Mouse (Mus musculus) bone marrow macrophage, adult 2 months (primary cell): ENCODE data around the gene Mef2d. TPM values are rescaled to one million over a fixed set of nuclear protein-coding genes. Genes with fewer than 3 reads are reported as not detected.

Experiments
- H3K27ac ChIP-seq: 2 replicates; pipeline ENCODE4 v1.5.1; 2012; ENCODE audit warnings: low read depth, low read length; ENCODE audit not compliant: insufficient read depth
- H3K4me1 ChIP-seq: 2 replicates; pipeline ENCODE4 v1.6.1; 2012; ENCODE audit warnings: low read length; ENCODE audit not compliant: control insufficient read depth, insufficient read depth
- H3K4me3 ChIP-seq: 2 replicates; pipeline ENCODE4 v1.5.1; 2012; ENCODE audit warnings: mild to moderate bottlenecking, low read length, moderate library complexity; ENCODE audit not compliant: insufficient read depth
- CTCF ChIP-seq: IDR thresholded peaks from 2 replicates; pipeline ENCODE4 v1.5.1; 2012; ENCODE audit warnings: low read depth, mild to moderate bottlenecking, low read length, moderate library complexity
- POLR2A ChIP-seq: IDR thresholded peaks from 2 replicates; pipeline ENCODE4 v1.6.1; 2012; ENCODE audit warnings: mild to moderate bottlenecking, low read depth, low read length, borderline replicate concordance
- polyA plus RNA-seq: library from polyadenylated mRNA; stranded (reverse); fragments of >200 nt; gene quantifications from 2 replicates; pipeline ENCODE4 v1.2.4, GENCODE M21; 2012; ENCODE audit not compliant: missing spikeins, insufficient read depth, insufficient read length

Mef2d gene
- polyA plus RNA-seq, 1 experiment: 98.1 TPM

GRCm38 (mm10) chr3:88142916-88143771 lies 972 bp downstream of the Mef2d start:
- H3K27ac ChIP-seq: peak overlapping the region; percentile 96
- TF ChIP-seq POLR2A: no peak
- TF ChIP-seq CTCF: no peak
- H3K4me1 ChIP-seq: peaks cover 55% of the 10 kb centered on the region
- peak overlapping the region; percentile 80 for H3K4me3 ChIP-seq

DNA sequence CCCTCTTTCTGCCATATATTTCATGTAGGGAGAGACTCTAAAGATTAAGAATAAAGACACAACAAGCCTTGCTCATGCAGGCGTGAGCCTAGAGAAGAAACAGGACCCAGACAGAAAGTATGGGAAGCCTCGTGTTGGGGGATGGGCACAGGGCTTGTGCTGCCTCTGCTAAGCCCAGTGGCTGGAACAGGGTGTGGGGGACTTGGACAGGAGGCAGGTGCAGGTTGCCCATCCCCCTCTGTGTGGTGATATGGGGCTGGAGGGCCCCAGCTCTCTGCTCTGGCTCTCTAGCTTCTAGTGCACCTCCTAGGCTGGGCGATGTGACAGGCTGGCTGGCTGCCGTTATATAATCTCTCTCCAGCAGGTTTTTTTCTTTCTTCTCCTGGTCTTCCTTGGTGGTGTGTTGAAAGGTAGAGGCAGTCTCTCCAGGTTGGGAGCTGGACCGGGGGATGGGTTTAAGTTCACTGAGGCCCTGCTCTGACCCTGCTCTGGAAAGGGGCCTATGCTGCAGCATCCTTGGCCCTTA lies 1.9 kb downstream of the Mef2d start:
- Histone ChIP-seq H3K4me1 (peaks cover 63% of the 10 kb centered on the region), H3K27ac (0 out of 2 replicates have a peak overlapping the region, but pooled peaks have one; percentile 96), H3K4me3 (peak overlapping the region; percentile 80)
- TF ChIP-seq POLR2A (no peak), CTCF (no peak)

DNA sequence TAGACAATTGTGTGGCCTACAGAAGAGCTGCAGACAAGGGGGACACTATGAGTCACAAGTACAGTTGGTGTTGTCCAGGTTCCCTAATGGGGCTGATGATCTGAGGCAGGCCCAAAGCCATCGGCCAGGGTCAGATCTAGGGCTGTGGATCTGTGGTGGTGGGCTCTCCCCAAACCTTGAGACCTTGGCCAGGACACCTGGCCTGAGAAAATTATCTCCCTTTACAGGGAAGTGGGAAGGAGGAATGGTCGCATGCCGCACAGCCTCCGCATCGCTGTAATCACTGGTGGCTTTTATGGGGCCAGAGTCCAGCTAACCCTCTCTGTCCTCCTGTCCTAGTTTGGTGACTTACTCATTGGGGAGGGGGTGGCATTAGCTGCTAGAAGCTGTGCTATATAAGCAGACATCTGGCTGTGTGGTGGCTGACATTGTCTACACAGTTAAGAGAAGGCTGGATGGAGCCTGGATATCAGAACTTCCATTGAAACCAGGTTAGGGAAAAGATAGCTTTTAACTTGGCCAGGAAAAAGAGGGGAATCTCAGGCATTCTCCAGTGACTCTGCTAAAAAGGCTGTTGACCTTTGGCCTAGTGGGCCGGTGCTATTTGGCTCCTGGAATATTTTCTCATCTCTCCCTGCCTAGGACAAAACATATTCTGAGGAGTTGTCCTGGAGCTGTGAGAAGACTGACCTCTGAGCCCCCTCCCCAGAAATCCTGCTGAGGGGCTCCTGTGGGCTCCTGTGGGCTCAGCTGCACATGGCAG lies 2.7 kb downstream of the Mef2d start:
- Histone ChIP-seq H3K4me1 (peaks cover 68% of the 10 kb centered on the region), H3K4me3 (peak overlapping the region; percentile 80), H3K27ac (no peak overlapping the region)
- no peak for TF ChIP-seq POLR2A
- no peak for TF ChIP-seq CTCF

DNA sequence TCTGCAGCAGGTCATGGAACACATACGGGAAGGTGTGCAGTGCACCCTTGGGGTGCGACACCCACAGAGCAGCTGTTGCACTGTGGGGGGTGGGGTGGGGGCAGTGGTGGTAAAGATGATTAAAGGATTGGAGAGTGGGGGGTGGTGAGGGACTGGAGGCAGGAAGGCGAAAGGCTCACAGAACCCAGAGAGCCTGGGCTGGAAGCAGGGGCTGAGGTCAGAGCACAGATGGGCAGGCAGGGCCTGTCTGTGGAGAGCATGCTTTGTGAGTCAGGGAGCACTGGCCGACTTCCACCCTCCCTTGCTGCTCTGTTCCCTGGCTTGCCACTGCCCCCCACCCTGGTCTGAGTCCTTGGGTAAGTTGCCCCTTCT lies 3.2 kb downstream of the Mef2d start:
- peaks cover 68% of the 10 kb centered on the region for H3K4me1 ChIP-seq
- no peak overlapping the region for H3K27ac ChIP-seq
- peak overlapping the region; percentile 80 for H3K4me3 ChIP-seq
- TF ChIP-seq POLR2A: no peak
- no peak for TF ChIP-seq CTCF

DNA sequence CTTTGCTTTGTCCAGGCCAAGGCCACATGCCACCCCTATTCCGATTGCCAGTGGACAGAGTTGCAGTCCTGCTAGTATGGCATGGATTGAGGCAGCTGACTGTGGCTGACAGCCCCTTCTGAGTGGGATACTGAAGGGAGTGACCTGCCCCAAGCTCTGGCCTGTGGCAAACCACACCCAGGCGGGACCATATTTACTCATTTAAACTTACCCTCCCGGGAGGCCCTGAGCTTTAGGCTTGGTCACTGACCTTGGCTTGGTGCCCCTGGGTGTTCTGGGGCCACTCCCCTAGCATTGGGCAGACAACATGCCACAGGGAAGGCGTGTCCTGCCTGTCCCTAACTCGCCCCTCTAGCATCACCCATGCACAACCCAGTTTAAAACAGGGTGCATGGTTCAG lies 3.8 kb downstream of the Mef2d start:
- no peak overlapping the region for H3K27ac ChIP-seq
- peak overlapping the region; percentile 1; the same call in 1 of the 2 replicates for H3K4me3 ChIP-seq
- no peak for TF ChIP-seq CTCF
- TF ChIP-seq POLR2A: no peak
- peaks cover 69% of the 10 kb centered on the region for H3K4me1 ChIP-seq

- TF ChIP-seq POLR2A: no peak
- no peak for TF ChIP-seq CTCF
- H3K27ac ChIP-seq: no peak overlapping the region
- no peak overlapping the region for H3K4me3 ChIP-seq
- H3K4me1 ChIP-seq: peaks cover 69% of the 10 kb centered on the region
Measured at GRCm38 (mm10) chr3:88146376-88147112, 4.4 kb downstream of the Mef2d start.

DNA sequence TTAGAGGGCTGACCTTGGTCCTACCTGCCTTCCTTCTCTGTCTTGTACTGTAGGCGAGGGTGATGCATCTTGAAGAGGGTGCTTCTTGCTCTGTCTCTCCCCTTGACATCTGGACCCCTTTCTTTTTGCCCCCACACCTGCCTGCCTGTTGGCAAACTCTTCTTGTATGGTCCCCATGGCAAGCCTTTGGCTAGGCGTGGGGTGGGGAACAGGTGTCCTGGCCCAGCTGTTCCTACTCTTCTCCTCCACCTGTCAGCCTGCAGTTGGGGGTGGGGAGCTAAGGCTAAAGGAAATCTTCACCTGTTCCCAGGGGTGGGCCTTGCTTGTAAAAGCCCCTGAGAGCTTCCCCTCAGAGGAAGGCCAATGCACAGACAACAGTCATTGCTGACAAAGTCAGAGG lies 5.3 kb downstream of the Mef2d start:
- no peak overlapping the region for H3K4me3 ChIP-seq
- TF ChIP-seq POLR2A (no peak), CTCF (no peak)
- H3K27ac ChIP-seq: no peak overlapping the region; the same call in 1 of the 2 replicates
- peaks cover 70% of the 10 kb centered on the region for H3K4me1 ChIP-seq

- Histone ChIP-seq H3K27ac (peak overlapping the region; percentile 2; the same call in 1 of the 2 replicates), H3K4me1 (peaks cover 70% of the 10 kb centered on the region), H3K4me3 (no peak overlapping the region)
- TF ChIP-seq CTCF (no peak), POLR2A (no peak)
Measured at GRCm38 (mm10) chr3:88147866-88148265, 5.7 kb downstream of the Mef2d start.

DNA sequence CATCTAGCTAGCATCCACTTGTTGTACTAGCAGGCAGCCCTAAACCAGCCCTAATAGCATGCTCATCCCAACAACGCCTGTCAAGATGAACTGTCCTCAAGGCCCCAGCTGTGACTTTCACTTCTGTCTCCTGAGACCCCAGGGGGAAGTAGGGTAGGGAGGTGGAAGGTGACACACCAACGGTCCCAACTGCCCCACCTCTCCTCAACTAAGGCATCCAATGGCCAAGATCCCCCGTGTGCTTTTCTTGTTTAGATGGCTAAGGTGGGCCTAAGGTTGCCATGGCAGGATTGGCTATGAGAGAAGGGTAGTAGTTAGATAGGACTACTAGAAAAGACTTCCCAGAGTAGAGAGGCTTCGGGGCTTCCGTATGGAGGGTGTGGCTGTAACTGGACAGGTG lies 6.2 kb downstream of the Mef2d start:
- Histone ChIP-seq H3K27ac (peak overlapping the region; percentile 2), H3K4me1 (peaks cover 70% of the 10 kb centered on the region), H3K4me3 (no peak overlapping the region)
- no peak for TF ChIP-seq CTCF
- no peak for TF ChIP-seq POLR2A
